Mouse (Mus musculus) CD4-positive, CD25-positive, alpha-beta regulatory T cell, adult 4 months (primary cell): ENCODE data around the gene C3ar1. TPM values are rescaled to one million over a fixed set of nuclear protein-coding genes. Genes with fewer than 3 reads are reported as not detected.

Source experiments
- ATAC-seq: one replicate; pipeline ENCODE4 v1.8.0; 2017
- polyA plus RNA-seq, 2 experiments: library from polyadenylated mRNA; unstranded; fragments of 100-300 nt; shearing (Covaris generic); gene quantifications; one replicate each; pipeline ENCODE4 v1.2.1; 2017

Gene C3ar1
- polyA plus RNA-seq, 2 experiments from 2014 or later = 0.18 to 0.27 TPM

GRCm38 (mm10) chr6:122825923-122826742 is 29.8 kb downstream of the C3ar1 start:
- peak; percentile 77 for ATAC-seq

DNA sequence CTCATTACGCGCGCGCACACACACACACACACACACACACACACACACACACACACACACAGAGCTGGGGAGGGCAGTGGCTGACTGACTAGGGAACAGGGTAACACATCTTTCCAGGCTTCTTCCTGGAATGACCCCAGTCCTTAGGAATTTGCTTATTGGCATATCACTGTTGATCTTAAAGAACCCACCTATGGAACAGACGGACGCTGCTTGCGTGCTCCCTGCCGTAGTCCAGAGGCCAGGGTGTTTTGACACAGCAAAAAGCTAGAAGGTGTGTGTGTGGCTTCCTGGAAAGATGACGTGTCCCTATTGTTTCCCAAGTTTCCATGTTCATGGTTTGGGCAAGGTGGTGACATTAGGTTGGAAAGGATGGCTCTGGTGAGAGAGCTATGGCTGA is 30.8 kb downstream of the C3ar1 start:
- no peak for ATAC-seq

DNA sequence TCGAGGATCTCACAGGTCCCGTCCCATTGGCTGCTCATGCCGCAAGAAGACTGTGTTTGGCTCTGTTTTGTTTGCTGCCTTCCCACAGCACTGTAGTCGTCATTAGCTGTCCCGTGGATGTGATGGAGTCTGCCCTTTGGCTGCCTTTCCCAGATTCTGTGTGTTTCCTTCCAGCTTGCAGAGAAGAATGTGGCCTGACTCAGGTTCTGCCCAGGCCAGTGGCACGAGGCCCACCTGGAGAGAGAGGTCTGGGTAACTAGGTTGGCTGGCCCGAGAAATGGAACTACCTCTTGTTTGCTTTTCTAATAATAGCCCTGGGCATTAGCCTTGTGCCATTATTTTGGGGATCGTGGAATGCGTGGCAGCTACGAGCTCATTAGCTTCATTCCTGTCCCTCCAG is 31.9 kb downstream of the C3ar1 start:
- ATAC-seq = no peak

GRCm38 (mm10) chr6:122821822-122822221 is 34.1 kb downstream of the C3ar1 start:
- no peak for ATAC-seq

DNA sequence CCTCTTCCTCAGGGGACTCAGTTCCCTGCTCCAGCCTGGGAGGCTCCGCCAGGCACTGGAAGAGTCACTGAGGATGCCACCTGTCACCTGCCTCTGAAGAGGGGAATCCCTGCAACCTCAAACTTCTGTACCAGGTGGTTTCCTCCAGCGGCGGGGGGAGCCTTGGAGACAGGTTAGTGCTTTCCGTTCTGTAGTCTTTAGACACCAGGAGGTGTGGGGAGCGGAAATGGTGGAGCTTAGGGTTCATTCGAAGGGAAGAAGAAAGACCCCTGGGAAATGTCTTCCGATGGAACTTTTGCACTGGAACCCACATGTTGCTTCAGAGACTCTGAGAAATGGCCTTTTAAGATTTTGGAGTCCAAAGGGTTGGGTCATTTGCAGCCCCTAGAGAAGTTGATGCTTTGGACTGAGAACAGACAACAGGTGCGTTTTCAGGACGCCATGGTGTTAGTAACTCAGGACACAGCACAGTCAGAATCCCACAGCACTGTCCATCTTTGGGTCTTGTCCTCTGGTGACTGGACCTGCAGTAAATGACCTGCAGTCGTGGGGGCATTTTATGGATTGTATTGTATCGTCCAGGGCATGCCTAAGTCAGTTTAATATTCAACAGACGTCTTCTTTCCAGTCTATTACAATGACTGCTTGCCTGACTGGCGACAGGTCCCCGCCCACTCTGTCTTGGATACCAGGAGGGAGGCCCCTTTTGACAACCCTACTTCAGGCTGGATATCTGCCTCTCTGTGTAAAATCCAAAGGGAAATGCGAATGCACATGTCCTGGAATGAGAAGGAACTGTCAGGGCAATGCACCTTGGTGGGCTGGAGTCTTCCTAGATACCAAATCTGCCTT is 34.9 kb downstream of the C3ar1 start:
- ATAC-seq = peak; percentile 84

GRCm38 (mm10) chr6:122820071-122820798 is 35.7 kb downstream of the C3ar1 start:
- no peak for ATAC-seq

DNA sequence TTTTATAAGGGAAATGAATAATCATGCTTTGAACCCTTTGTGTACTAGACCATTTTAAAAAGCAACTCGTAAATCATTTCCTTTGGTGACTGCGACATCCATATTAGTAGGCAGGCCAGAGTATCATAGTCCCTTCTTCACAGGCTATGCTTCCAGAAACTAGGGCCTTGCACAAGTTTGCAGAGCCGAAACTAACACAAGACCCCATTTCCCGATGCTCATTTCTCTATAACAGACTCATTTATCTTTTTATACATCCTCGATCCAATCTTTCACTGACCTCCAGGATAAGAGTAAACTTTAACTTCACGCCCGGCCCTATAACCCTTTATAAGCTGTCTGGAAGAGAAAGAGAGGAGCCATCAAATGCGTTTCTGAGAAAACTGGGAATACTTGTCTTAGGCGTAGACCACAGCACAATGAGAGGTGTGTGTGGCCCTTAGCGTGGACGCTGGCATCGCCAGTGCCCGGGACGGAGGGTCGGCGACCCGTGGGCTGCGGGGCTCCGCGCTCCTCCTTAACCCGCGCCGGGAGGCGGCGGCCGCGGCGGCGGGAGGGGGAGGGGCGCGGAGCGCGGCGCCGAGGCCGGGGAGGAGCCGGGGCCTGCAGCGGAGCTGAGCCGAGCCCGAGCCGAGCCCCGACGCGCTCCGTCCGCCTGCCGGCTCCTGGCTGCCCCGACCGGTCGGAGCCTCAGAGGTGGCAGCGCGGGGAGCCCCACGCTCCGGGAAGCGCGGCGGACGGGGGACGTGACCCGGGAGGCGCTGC is 36.5 kb downstream of the C3ar1 start, which contains the start of gene Foxj2:
Gene Foxj2, plus strand, starts transcription at position 609 of the 765 bp plus-strand sequence.
- ATAC-seq = peak; percentile 52

GRCm38 (mm10) chr6:122813640-122814039 is 42.3 kb downstream of the C3ar1 start:
- no peak for ATAC-seq

- no peak for ATAC-seq
These were observed 43.2 kb downstream of the C3ar1 start for GRCm38 (mm10) chr6:122812716-122813115.

GRCm38 (mm10) chr6:122811771-122812600 is 44.0 kb downstream of the C3ar1 start:
- peak; percentile 52 for ATAC-seq

DNA sequence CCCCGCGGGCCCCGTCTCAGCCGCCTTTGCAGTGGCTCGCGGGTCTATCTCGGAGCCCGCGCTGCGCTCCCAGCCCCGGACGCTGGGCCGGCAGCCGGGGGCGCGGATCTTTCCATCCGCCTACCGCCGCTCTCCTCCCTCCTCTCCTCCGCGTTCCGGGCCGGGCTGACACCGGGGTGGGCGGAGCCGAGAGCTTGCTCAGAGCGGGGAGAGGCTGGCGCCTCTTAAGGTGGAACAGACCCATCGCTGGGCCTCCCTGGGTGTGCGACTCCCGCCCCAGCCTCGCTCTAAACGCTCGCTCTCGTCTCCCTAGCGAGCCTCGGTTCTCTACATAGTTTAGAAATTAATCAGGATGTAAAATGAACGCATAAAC is 44.7 kb downstream of the C3ar1 start:
- peak; percentile 70 for ATAC-seq

DNA sequence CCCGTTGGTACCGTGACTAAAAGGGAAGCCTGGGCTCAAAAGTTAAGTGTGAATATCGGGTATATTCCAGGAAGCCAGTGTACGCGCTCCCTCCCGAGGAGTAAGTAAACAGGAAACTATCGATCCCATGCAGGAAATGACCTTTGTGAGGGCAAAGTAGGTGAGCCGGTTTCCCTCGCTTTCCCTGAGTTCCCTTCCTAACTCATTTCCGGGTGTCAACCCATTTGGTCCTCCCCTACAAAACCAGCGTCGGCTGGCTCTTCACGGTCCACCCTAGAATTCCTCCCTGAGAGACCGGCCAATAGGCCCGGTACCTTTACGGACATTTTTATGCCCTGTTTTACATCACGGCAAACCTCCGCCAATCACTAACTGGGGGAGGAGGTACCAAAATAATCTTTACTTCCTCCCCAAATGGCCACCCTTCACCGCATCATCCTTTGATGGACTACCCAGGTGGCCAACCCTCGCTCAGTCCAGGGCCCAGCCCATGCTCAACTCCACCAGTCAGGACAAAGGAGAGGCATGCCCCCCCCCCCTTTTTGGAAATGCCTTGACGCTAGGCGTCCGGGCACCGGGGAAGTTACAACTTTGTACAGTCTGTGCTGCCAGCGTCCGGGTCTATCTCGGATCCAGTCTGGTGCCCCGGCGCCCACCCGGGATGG is 45.2 kb downstream of the C3ar1 start:
- peak; percentile 80 for ATAC-seq

DNA sequence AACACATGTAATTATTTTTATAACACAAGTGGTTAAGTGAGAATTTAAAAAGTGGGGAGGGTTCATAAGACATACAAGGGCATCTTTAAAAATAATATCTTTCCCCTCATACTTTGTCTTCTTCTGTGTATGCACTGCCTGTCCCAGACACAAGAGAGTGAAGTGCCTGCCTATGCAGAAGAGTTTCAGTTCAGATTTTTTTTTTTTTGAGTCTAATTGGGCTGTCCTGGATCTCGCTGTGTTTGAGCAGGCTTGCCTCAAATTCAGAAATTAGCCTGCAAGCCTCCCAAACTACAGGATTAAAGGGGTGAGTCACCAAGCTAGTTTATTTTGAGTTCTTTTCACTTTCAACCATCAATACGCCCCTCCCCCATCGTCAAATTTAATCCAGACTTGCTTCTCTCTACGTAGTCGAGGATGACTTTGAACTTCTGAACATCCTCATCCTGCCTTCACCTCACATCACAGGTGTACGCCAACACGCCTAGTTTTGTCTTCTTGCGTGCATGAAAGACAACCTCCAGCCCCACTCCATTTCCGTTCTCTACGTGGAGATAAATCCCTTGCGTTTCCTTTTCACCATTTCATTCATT is 45.8 kb downstream of the C3ar1 start:
- ATAC-seq = peak; percentile 50

- ATAC-seq = peak; percentile 64
These were observed 51.5 kb downstream of the C3ar1 start for GRCm38 (mm10) chr6:122804418-122804817.

DNA sequence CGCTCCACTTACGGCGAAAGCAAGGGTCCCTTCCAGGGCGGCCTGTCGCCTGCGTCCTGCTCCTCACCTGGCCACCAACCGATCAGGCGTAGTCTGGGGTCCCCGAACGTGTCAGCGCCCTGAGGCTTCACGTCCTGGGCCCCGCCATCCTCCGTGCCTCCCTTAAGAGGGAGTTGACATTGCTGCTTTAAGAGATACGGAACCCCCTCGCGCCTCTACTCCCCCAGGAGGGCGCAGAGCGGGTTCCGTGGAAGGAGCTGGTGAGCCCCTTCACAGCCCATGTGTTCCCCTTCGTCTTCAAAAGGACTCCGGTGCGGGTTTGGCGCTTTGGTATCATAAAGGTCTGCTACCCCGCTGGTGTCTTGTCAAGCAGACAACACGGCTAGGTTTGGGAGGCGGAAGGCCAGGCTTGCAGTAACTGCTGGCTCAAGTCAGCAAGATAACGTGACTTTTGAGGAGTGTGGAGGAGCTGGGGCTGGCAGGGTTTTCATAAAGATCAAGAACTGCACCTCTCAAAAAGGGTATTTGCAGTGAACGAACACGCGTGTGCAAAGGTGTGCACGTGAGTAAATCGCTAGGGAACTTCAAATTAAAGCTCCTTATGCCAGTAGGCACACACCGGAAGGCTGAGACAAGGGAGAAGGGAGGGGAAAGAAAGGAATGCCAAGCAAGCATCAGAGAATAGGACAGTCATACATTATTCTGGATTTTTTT is 54.0 kb downstream of the C3ar1 start:
- peak; percentile 71 for ATAC-seq

DNA sequence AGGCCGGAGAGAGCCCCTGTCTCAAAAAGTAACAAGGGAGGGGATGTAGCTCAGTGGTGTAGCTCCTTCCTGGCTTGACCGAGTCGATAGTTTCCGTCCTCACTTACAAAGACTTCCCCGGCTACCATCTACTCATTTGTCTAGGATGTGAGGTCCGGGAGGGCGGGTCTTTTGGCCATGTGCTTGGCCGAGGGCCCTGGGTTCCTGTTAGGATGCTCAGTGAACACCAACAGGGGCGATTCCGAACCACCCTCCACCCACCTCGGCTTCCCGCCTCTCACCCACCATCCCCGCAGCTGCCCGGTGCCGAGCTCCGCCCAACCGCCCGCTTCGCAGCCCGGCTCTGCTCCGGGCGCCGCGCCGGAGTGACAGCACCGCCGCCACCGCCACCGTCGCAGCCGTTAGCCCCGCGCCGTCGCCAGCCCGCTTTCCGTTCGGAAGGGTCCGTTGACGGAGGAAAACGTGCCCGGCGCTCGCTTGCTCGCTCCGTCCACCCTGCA is 54.6 kb downstream of the C3ar1 start, which contains the start of gene Slc2a3:
Gene Slc2a3, minus strand, starts transcription at position 340 of the 500 bp plus-strand sequence.
- ATAC-seq = peak; percentile 53

GRCm38 (mm10) chr6:122800640-122801300 is 55.2 kb downstream of the C3ar1 start:
- no peak for ATAC-seq
